Mouse (Mus musculus) liver, embryonic 18 days (tissue): Measurements from ENCODE around the gene Gm38119. TPM values are rescaled to one million over a fixed set of nuclear protein-coding genes. Genes with fewer than 3 reads are reported as not detected.

Source experiments
- polyA plus RNA-seq: library from polyadenylated mRNA; depleted of rRNA; stranded (reverse); fragments of >200 nt; gene quantifications from 2 replicates; pipeline ENCODE4 v1.2.3, GENCODE M21; 2012; rRNA removed

Gm38119 gene
- polyA plus RNA-seq = not detected in 2 replicates

GRCm38 (mm10) chr3:92738996-92739395 lies at the start of gene Gm38119:
TSS of gene Gm38119 (minus strand) at chr3:92739096.

GRCm38 (mm10) chr3:92778799-92779198 lies 39.9 kb upstream of the Gm38119 start, which contains the start of gene Lce1i:
TSS of gene Lce1i (minus strand) at chr3:92778899.

GRCm38 (mm10) chr3:92764965-92765364 lies 26.1 kb upstream of the Gm38119 start, which contains the start of gene Lce1h:
TSS of gene Lce1h (minus strand) at chr3:92765065.

GRCm38 (mm10) chr3:92752238-92752637 lies 13.3 kb upstream of the Gm38119 start, which contains the start of gene Lce1g:
TSS of gene Lce1g (minus strand) at chr3:92752338.

GRCm38 (mm10) chr3:92720250-92720649 lies 18.6 kb downstream of the Gm38119 start, which contains the start of gene Lce1f:
TSS of gene Lce1f (minus strand) at chr3:92720350.

GRCm38 (mm10) chr3:92708974-92709373 lies 29.9 kb downstream of the Gm38119 start, which contains the start of gene Lce1e:
TSS of gene Lce1e (minus strand) at chr3:92709074.

Other genes starting within 250 kb of the Gm38119 start
- not detected in 2 replicates for gene Sprr4, start 238.6 kb downstream of the Gm38119 start, polyA plus RNA-seq
- gene 2310046K23Rik, start 204.6 kb downstream of the Gm38119 start, polyA plus RNA-seq = not detected in 2 replicates
- 0.06 TPM in 2 replicates for gene Ivl, start 165.4 kb downstream of the Gm38119 start, polyA plus RNA-seq
- 1.7 and 3.4 TPM in 2 replicates for gene Smcp, start 150.1 kb downstream of the Gm38119 start, polyA plus RNA-seq
- not detected in 2 replicates for gene 2210017I01Rik, start 131.6 kb downstream of the Gm38119 start, polyA plus RNA-seq
- gene Lce6a, start 117.4 kb downstream of the Gm38119 start, polyA plus RNA-seq = 0.17 and 0.32 TPM in 2 replicates
- not detected in 2 replicates for gene Lce1a1, start 90.8 kb downstream of the Gm38119 start, polyA plus RNA-seq
- gene Lce1b, start 82.2 kb downstream of the Gm38119 start, polyA plus RNA-seq = not detected in 2 replicates
- not detected in 2 replicates for gene Lce1a2, start 68.8 kb downstream of the Gm38119 start, polyA plus RNA-seq
- gene Lce1c, start 59.8 kb downstream of the Gm38119 start, polyA plus RNA-seq = not detected in 2 replicates
- gene Lce1d, start 51.9 kb downstream of the Gm38119 start, polyA plus RNA-seq = not detected in 2 replicates
- not detected in 2 replicates for gene Lce1e, start 30.0 kb downstream of the Gm38119 start, polyA plus RNA-seq
- not detected in 2 replicates for gene Lce1f, start 18.7 kb downstream of the Gm38119 start, polyA plus RNA-seq
- not detected in 2 replicates for gene Lce1g, start 13.2 kb upstream of the Gm38119 start, polyA plus RNA-seq
- not detected in 2 replicates for gene Lce1h, start 26.0 kb upstream of the Gm38119 start, polyA plus RNA-seq
- gene Lce1i, start 39.8 kb upstream of the Gm38119 start, polyA plus RNA-seq = not detected in 2 replicates
- not detected in 2 replicates for gene Lce1j, start 51.4 kb upstream of the Gm38119 start, polyA plus RNA-seq
- gene Lce1k, start 68.8 kb upstream of the Gm38119 start, polyA plus RNA-seq = not detected in 2 replicates
- gene Kprp, start 88.2 kb upstream of the Gm38119 start, polyA plus RNA-seq = not detected in 2 replicates
- not detected in 2 replicates for gene Lce1l, start 112.2 kb upstream of the Gm38119 start, polyA plus RNA-seq
- not detected in 2 replicates for gene 2310050C09Rik, start 131.1 kb upstream of the Gm38119 start, polyA plus RNA-seq
- gene Lce3a, start 187.1 kb upstream of the Gm38119 start, polyA plus RNA-seq = not detected in 2 replicates
- not detected in 2 replicates for gene Lce3b, start 193.9 kb upstream of the Gm38119 start, polyA plus RNA-seq
- gene Lce3c, start 205.4 kb upstream of the Gm38119 start, polyA plus RNA-seq = not detected in 2 replicates
- gene Lce3d, start 218.3 kb upstream of the Gm38119 start, polyA plus RNA-seq = not detected in 2 replicates
- gene Lce3e, start 228.0 kb upstream of the Gm38119 start, polyA plus RNA-seq = not detected in 2 replicates